Mouse (Mus musculus): ENCODE results near the gene Hmga2.
A peak's percentile ranks its signal among the peaks of the same experiment; 100 is the strongest.

The Hmga2 gene

DNA sequence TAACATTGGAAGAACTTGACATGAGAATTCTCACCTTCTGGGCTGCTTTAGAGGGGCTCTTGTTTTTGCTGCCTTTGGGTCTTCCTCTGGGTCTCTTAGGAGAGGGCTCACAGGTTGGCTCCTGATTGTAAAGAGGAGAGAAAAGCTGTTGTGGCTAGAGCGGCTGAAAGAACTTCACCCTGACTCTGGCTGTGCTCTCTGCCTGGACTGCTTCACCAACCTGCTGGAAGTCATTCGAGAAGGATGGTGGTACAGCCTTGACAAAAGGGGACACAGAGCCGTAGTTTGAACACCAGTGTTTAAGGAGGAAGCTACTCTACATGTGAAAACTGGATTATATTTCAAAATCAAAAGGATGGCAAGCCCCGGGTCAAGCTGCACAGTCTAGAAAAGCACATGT is 3.1 kb downstream of the Hmga2 start:
- no peak for DNase-seq (ENCODE audit: low spot score in 2 of 2)

DNA sequence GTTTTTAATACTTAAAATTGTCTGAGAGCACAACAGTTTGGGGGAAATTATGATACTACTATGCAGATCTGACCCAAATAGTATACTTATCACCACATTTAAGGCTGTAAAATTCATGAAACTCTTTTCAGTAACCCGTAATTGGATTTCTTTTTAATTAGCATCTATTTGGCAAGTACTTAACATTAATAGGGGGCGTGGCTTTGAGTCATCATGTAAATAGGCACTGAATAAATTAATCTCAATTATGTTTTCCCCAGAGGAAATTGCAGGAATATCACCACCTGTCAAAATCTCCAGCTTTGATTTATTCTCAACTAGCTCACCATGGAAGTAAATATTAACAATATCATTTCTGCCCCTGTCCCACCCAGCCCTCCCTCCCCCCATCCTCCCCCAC is 3.7 kb downstream of the Hmga2 start:
- DNase-seq (ENCODE audit: low spot score in 2 of 2): no peak

DNA sequence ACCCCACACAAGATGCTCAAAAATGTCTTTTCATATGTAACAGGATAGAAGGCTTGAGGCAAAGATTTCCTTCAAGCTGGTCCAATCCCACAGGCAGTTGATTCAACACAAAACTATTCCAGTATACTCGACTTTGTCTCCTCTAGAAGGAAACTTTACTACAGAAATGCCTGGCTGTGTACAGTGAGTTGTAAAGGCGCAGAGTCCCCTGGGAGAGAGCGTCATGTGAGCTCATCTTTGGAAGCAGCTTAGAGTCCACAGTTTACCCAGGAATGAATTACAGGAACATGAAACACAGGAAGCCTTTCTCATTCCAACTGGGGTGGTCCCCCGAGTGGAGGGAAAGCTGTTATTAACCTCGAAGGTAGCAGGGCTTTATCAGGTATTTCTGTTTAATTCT is 11.1 kb downstream of the Hmga2 start:
- no peak for DNase-seq (ENCODE audit: low spot score in 2 of 2)

DNA sequence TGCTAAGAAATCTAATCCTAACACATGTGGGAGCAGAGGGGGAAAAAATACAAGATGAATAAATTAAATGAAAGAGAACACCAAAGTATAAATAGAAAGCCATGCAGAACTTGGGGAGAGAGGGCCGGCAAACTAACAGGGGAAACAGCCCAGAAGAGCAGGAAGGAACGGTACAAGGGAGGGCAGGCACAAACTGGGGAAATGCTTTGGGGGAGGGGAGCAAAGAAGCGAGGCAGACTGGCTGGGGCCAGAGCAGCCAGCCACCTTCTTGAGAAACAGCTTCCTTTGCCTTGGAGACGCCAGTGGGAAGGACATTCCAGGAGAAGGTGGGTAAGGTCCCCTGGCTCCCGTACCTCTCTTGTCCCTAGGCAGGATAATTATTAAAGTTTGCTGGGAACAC is 14.5 kb downstream of the Hmga2 start:
- no peak for DNase-seq (ENCODE audit: low spot score in 2 of 2)

DNA sequence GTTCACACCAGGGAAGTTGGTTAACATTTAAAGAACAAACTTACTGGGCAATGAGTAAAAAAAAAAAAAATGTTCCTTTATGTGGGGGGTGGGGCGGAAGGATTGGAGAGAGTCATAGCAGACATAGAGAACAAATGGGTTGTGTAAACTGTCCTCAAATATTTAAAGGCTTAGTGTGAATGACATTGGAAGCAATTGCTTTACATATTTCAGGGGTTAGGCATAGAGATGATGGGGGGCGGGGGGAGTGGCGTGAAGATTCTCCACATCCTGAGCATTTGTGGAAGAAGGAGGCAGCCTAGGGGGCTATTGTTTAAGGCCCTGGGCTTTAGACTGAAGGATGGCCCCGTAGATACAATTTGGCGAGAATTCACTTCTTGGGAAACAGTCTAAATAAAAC is 15.0 kb downstream of the Hmga2 start:
- DNase-seq (ENCODE audit: low spot score in 2 of 2): no peak

DNA sequence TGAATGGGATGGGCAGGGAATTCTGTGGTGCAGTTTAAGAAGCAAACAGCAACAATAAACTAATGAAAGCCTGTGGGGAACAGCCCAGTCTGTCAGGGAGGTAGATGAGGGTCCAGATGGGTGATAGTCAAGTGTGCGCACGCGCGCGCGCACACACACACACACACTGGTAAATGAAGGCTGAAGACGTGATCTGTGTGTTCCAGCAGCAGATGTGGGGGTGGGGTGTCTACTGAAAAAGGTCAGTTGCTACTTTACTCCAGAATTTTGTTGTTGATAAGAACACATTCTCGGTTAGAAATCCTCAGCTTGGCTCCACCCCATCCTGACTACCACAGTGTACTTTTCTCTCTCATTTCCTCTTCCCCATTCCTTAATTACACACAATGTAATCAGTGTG is 17.4 kb downstream of the Hmga2 start:
- DNase-seq (ENCODE audit: low spot score in 2 of 2): no peak

DNA sequence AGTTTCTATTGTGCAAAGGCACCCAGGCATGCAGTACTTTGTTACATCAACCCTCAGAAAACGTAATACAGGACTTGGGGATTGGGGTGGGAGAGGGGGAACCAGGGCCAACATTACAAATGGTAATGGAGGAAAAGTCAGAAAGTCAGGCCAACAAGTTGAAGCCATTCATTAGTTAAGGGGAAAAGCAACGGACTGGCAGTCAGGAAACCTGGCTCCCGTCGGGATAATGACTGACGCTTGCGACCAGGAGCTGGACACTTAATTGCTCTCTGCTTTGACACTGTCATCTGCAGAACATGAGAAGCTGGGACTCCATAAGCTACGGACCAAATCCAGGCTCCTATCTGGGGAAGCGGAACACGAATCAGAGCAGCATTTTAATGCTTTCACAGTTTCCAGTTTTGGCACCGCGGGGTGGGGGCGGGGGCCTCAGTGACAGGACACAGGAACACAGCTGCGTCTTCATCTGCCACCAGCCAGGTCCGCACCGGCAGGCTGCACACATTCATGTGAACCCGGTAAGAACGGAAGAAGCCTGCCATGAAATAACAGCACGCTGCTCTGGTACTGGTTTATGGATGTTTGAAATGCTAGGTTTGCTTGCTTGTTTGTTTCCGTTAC is 26.5 kb downstream of the Hmga2 start:
- DNase-seq (ENCODE audit: low spot score in 2 of 2): no peak

DNA sequence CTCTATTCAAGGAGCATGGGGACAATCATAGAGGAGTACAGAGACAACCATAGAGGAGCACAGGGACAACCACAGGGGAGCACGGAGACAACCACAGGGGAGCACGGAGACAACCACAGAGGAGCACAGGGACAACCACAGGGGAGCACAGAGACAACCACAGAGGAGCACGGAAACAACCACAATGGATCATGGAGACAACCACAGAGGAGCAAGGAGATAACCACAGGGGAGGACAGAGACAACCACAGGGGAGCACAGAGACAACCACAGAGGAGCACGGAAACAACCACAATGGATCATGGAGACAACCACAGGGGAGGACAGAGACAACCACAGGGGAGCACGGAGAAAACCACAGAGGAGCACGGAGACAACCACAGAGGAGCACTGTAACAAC is 29.5 kb downstream of the Hmga2 start:
- no peak for DNase-seq (ENCODE audit: low spot score in 2 of 2)

DNA sequence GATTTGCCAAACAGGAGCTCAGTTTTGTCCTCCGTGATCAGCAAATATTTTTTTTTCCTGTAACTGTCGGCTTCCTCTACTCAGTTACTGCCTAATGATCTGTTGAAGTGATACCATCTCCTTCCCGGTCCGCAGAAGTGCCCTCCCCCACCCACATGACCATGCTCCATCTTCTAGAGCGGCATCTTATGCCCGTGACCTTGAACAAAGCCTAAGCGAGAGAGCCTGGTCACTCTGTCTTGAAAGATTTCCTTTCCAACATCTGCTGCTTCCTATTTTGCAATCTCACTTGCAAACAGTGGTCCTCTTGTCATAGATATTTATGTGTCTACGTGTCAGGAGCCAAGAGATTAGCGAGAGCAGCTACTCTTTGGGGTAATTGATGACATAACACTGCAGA is 30.1 kb downstream of the Hmga2 start:
- no peak for DNase-seq (ENCODE audit: low spot score in 2 of 2)

DNA sequence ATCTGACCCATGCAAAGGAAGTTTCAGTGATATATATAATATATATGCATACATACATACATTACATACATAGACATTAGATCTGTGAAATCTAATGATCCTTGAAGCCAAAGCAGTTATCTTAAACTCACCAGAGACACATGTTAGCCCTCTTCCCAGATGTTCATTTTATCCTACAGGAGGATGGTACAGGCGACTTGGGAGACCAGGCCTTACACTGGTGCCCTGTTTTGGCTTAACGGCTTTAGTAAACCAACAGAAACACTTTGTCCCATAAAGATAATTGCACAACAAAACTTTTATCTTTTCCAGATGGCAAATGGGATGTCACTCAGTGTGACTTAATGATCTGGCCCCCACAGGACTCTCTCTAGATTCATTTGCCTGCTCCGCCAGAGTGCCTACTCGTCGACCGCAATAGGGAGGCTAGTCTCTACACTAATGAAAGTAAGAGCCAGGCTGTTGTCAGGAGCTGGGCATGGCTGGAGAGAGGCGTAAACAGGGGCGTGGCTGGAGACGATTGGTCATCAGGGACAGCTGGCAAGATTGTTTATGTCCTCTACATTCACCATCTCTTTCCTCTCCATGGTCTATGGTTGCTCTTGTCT is 31.7 kb downstream of the Hmga2 start:
- no peak for DNase-seq (ENCODE audit: low spot score in 2 of 2)

DNA sequence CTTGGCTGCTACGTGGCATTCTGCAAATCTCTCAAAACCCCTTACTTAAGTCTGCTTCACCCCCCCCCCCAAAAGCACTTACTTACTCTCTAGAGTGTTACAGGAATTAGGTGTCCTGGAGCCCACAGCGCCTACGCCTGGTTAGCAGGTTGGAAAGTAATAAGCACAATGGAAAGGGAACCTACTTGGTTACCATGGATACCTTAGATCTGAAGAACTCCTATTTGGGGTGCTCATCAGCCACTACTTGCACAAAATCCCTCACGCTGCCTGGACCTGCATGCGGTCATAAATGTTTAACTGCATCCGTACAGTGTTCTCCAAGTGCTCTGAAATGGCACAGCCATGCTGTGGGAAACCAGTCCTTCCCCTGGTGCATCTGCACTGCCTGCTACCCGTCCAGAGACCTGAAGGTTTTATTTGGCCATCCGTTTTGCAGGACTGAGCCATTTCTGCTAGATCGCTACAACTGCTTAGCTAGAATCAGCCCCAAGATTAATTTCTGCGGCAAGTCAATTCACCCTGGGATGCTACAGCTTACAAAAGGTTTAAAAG is 32.4 kb downstream of the Hmga2 start:
- DNase-seq (ENCODE audit: low spot score in 2 of 2): no peak

DNA sequence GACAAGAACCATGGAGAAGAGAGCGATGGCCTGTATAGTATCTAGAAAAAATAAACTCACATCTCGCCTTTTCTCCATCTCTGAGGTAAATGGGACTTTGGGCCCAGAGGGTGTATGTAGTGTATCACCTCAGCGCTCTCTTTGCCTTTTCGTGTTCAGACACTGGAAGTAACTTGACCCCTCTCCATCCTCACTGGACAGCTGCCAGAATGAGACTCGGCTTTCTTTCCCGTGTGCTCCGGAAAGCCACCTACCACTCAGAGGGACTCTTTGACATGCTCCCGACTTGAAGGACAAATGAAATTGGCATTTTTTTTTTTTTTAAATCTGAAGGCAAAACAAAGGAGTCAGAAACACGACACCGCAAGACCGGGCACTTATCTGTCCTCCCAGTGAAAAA is 35.0 kb downstream of the Hmga2 start:
- no peak for DNase-seq (ENCODE audit: low spot score in 2 of 2)

DNA sequence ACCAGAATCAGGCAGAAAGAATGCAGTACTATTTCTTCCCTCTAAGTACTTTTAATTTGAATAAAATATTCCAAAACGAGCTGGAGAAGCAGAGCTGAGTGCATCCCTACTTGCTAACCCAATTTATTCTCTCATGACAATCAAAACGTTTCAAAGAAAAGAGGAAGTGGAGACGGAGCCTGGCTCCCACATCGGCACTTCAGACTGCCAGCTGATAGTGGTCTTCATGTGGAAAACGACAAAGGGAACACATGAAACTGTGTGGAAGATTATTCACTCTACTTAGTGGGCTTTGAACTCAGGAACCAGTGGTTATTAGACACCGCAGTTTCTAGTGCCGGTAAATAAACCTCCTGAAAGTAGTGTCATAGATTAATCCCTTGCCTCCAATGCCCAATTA is 41.8 kb downstream of the Hmga2 start:
- DNase-seq (ENCODE audit: low spot score in 2 of 2): no peak

DNA sequence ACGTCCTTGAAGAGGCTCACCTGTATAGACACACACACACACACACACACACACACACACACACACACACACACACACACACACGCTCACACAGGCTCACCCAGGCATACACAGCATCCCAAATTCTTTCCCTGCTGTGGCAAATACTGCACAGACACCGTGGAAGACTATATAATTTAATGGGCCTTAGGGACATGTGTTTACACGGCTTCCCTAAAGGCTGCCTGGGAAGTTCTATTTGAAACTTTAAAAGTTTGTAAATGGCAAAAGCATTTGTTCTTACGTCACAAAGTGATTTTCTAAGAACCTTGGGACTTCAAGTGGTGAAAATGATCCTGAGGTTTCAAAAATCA is 42.8 kb downstream of the Hmga2 start:
- no peak for DNase-seq (ENCODE audit: low spot score in 2 of 2)

DNA sequence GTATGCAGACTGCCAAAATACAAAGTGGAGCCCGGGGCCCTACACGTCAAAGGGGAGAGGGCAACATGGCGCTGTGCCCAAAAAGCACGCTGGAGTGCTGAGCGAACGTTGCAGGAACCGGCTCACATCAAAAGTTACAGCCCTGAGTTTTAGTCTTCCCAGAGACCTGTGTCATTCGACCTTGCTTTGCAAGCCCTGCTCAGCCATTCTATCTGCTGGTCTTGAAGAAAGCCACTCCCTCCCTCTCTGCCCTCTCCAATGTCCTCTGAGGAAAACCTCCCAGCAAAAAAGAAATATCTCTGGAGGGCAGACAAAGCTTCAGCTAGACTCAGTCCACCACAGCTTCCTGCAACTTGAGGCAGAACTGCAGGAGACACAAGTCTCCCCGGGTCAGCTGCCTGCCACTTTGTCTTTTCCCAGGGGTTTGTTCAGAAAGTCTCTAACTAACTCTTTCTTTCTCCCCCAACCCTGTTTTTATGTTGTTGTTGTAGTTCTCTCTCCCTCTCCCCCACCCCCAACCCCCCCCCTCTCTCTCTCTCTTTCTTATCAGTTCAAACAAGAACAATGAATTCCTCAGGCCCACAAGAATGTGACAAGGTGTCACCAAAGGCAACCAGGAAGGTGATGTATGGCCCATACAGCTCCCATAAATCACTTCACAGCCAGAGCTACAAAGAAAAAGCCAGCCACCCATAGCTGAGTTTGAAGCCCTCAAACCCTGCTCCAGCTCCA is 43.4 kb downstream of the Hmga2 start:
- no peak for DNase-seq (ENCODE audit: low spot score in 2 of 2)

DNA sequence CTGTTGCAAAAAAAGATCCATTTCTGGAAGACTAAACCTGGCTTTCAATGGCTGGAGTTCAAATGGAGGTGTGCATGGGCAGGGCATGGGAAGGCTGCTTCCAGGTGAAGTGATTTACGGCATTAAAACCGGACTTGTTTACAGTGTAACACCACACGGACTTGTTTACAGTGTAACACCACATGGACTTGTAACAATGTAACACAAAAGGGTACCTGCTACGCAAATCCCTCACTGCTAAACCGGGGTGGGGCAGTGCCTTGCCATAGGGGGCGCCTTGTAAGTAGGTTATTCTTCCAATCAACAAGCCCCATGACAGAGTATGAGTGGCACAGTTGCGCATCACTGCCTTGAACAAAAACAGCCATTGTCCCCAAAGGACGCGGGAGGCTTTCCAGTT is 44.2 kb downstream of the Hmga2 start:
- DNase-seq (ENCODE audit: low spot score in 2 of 2): no peak

DNA sequence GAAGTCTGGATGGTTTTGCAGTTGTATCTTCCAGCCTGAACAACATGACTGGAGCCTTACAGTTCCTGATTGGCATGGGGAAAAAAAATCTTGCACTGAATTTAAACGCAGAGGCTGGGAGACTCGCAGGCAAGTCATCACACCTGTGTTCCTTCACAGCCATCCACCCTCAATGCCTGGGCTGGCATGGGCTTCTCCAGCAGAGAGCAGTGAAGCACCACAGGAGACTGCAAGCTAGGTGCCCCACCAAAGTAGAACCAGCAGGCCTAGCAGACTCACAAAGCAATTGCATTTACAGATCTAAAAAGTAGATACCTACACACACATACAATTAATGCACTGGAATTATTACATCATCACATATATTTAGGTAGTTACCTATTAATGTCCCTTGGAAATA is 44.8 kb downstream of the Hmga2 start:
- DNase-seq (ENCODE audit: low spot score in 2 of 2): no peak

DNA sequence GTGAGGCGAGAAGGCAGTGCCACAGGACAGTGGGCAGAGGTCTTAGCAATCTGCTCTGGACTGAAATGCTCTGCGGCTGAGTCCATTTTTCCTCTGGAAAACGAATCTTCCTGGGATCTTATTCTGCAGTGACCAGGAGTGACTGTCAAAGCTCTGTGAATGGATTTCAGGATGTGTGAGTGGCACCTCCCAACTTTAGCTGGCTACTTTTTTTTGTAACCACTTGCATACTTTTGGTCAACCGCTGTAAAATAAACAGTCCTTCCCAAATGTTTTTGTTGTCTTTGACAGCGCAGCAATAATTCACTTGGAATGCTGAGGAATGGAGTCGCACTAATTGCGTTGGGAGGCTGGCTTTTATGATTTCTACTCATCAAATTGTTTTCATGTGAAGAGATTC is 45.8 kb downstream of the Hmga2 start:
- DNase-seq (ENCODE audit: low spot score in 2 of 2): no peak

DNA sequence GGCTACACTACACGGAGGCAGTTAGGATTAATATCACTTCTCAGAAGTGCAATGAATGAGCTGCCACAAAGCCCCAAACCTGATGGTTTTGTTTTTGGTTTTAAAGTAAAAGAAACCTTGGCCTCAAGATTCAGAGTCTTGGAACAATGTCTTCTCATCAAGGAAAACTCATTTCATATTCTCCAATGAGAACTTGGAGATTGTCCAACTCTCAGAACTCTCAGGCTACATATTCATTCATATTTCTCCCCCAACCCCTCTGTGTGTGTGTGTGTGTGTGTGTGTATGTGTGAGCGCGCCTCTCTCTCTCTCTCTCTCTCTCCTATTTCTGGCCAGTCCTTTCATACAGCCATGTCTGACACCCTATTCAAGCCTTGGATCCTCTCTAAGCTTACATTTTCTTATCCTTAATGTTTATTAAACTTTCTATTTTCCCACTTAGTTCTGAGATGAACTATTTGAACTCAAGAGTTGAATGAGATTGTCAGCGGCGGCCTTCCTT is 46.5 kb downstream of the Hmga2 start:
- DNase-seq (ENCODE audit: low spot score in 2 of 2): no peak

DNA sequence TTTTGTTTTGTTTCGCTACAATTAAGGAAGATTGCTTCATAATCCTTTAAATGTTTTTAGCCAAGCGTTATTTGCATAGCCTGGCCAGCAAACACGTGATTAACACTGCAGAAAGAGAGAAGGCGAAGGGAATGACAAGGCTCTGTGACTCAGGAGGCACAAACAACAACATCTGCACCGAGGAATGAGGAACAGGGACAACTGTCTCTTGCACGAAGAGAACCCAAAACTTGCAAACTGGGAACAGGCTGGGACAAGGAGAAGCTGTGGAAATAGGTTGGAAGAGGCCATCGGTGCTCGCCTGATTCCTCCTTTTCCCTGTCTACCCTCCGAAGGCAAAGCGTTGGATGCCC is 47.1 kb downstream of the Hmga2 start:
- peak in 1 of 2 experiments; percentile 2 for DNase-seq (ENCODE audit: low spot score in 2 of 2)

DNA sequence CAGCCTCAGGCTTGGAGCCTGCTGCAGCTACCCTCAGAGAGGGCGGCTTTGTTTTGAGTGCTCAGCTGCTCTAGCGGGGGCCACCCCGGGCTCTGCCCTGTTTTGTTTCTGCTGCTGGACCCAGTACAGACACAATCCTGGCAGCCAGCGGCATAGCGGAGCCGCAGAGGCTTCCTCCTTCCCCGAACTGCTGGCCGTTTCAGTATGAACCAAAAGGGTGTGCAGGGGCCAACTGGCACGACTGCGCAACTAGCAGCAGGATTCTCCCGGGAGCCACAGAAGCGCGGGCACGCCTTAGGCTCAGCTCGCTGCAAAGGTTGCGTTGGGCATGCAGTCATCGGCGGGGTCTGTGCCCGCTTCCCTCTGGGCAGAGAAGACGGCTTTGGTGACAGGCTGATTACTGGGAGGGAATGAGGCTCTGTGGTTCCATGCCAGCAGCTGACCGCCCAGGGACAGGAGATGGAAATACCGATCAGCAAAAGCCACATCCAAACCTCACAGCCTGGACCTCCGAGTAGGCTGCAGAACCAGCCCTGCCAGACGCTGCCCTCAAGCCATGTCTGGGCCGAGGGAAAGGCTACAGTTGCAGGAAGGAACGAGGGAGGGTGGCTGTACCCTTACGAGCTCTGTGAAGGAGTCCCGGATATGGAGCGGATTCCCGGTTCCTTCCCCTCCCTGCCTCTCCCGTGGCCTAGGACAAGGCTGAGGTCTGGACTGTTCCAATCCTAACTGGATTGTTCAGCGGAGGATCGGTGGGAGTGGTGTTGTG is 47.7 kb downstream of the Hmga2 start:
- DNase-seq (ENCODE audit: low spot score in 2 of 2): peak; percentile 28 to 41

DNA sequence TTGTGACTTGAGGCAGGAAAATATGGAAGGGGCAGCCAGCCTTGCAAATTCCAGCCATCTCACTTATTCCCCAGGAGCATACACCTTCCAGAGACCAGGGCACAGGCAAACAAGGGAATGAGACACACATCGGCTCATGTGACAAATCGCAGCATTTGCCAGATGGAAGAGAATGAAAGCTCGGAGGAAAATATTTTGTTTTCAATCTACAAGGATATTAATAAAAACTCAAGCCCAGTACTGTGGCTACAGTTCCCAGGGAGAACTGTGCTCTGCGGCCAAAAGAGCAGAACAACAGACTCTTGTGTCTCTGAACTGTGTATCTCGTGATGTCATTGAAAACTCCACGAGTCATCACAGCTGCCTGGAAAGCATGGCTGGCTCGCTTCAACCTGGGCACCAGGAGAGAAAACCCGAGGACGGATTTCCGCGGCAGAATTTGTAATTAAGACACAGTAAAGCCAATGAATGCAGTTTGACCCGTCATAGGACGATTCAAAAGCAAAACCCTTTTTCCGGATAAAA is 50.1 kb downstream of the Hmga2 start:
- DNase-seq (ENCODE audit: low spot score in 2 of 2): no peak
